Mouse (Mus musculus) kidney, postnatal 0 days (tissue): Measurements from ENCODE around the gene Serf2. TPM values are rescaled to one million over a fixed set of nuclear protein-coding genes. Genes with fewer than 3 reads are reported as not detected.
A peak's percentile ranks its signal among the peaks of the same experiment; 100 is the strongest.
"Not testable (repeated sequence)": the region's sequence is repeated elsewhere in the genome, so short reads cannot be mapped to it uniquely, and the experiment has no call there.

Experiments used
- ATAC-seq: fragments of 200-750 bp; cut with Nextera tagmentation; replicated peaks from 2 replicates; pipeline ENCODE4 v1.8.0; 2017; ENCODE audit warnings: low read depth, moderate number of reproducible peaks, moderate TSS enrichment, moderate library complexity; ENCODE audit not compliant: low FRiP score
- DNase-seq: peaks from one replicate; pipeline ENCODE4 v3.0.0-alpha.2; 2016; ENCODE audit warnings: low spot score
- H3K27ac ChIP-seq: fragments of 300-500 bp; sonication (generic); 2 replicates; pipeline ENCODE4 v1.5.1; 2014; ENCODE audit warnings: mild to moderate bottlenecking
- H3K27me3 ChIP-seq: fragments of 300-500 bp; sonication (generic); 2 replicates; pipeline ENCODE4 v1.6.1; 2014; ENCODE audit warnings: low read length, mixed read lengths; ENCODE audit not compliant: insufficient read depth
- H3K36me3 ChIP-seq: fragments of 300-500 bp; sonication (generic); 2 replicates; pipeline ENCODE4 v1.6.1; 2014; ENCODE audit warnings: low read length, mixed read lengths; ENCODE audit not compliant: insufficient read depth
- H3K4me1 ChIP-seq: fragments of 300-500 bp; sonication (generic); replicated peaks from 2 replicates; pipeline ENCODE4 v1.6.1; 2014; ENCODE audit warnings: antibody characterized with exemption, low read length, mixed read lengths; ENCODE audit not compliant: insufficient read depth
- H3K4me2 ChIP-seq: fragments of 300-500 bp; sonication (generic); 2 replicates; pipeline ENCODE4 v1.6.1; 2014; ENCODE audit warnings: mild to moderate bottlenecking, low read length, moderate library complexity, mixed read lengths
- H3K4me3 ChIP-seq: fragments of 300-500 bp; sonication (generic); replicated peaks from 2 replicates; pipeline ENCODE4 v1.5.1; 2014; ENCODE audit warnings: low read depth, low read length
- H3K9ac ChIP-seq: fragments of 300-500 bp; sonication (generic); 2 replicates; pipeline ENCODE4 v1.6.1; 2014; ENCODE audit warnings: low read depth, low read length
- H3K9me3 ChIP-seq: fragments of 300-500 bp; sonication (generic); replicated peaks from 2 replicates; pipeline ENCODE4 v1.6.1; 2016; ENCODE audit warnings: low read length, inconsistent platforms, mixed read lengths
- CTCF ChIP-seq: IDR thresholded peaks from 2 replicates; pipeline ENCODE4 v1.5.1; 2016; ENCODE audit warnings: antibody characterized with exemption, low read depth, mild to moderate bottlenecking, moderate library complexity
- WGBS: fragments of 180-500 bp; shearing (Covaris S2); extraction: QIAGEN DNeasy Blood & Tissue Kit; methylation state at CpG from one replicate; pipeline ENCODE4 v1.1.7; 2014; 5-methylcytosine and 5-hydroxymethylcytosine counted together
- polyA plus RNA-seq: library from polyadenylated mRNA; unstranded; fragments of >200 nt; fragmentation: Nextera tagmentation; extraction: Ambion mirVana; gene quantifications from 2 replicates; pipeline ENCODE4 v1.2.1, GENCODE M21; 2015

Serf2 gene
- polyA plus RNA-seq, 1 experiment from 2014 or later = 520 TPM

GRCm38 (mm10) chr2:121477491-121478266, 28.7 kb downstream of the Serf2 start:
- TF ChIP-seq CTCF = no peak
- Histone ChIP-seq H3K36me3 (no peaks in the 10 kb centered on the region), H3K9ac (no peak overlapping the region), H3K27me3 (no peaks in the 10 kb centered on the region), H3K9me3 (no peaks in the 10 kb centered on the region), H3K4me3 (no peak overlapping the region), H3K4me1 (no peaks in the 10 kb centered on the region), H3K27ac (no peak overlapping the region), H3K4me2 (no peak overlapping the region)
- no peak for ATAC-seq
- DNase-seq = no peak
- 82% methylated on average over 3 of the region's 3 CpGs for WGBS

GRCm38 (mm10) chr2:121480498-121480897, 31.5 kb downstream of the Serf2 start:
- Histone ChIP-seq H3K4me1 (no peaks in the 10 kb centered on the region), H3K27ac (no peak overlapping the region), H3K27me3 (no peaks in the 10 kb centered on the region), H3K36me3 (no peaks in the 10 kb centered on the region), H3K9me3 (no peaks in the 10 kb centered on the region), H3K9ac (no peak overlapping the region), H3K4me3 (no peak overlapping the region), H3K4me2 (no peak overlapping the region)
- peak; percentile 61 for TF ChIP-seq CTCF
- 57% methylated on average over 3 of the region's 3 CpGs for WGBS
- peak; percentile 31 for DNase-seq
- no peak for ATAC-seq

- not testable (repeated sequence) for H3K27ac ChIP-seq, H3K4me3 ChIP-seq, H3K9me3 ChIP-seq, DNase-seq, H3K4me2 ChIP-seq, H3K36me3 ChIP-seq, H3K9ac ChIP-seq, H3K27me3 ChIP-seq, H3K4me1 ChIP-seq, ATAC-seq
- 87% methylated on average over 13 of the region's 13 CpGs for WGBS
Observed at GRCm38 (mm10) chr2:121480916-121481315, 31.9 kb downstream of the Serf2 start.

GRCm38 (mm10) chr2:121483576-121483975, 34.6 kb downstream of the Serf2 start:
- no peak overlapping the region for H3K27ac ChIP-seq

GRCm38 (mm10) chr2:121484403-121484802, 35.4 kb downstream of the Serf2 start:
- not testable (repeated sequence) for H3K36me3 ChIP-seq, H3K27me3 ChIP-seq, H3K9ac ChIP-seq, H3K4me1 ChIP-seq, H3K27ac ChIP-seq, DNase-seq, H3K4me3 ChIP-seq, H3K4me2 ChIP-seq, ATAC-seq, H3K9me3 ChIP-seq
- WGBS = 78% methylated on average over 1 of the region's 2 CpGs

More at GRCm38 (mm10) chr2:121483576-121483975, 34.6 kb downstream of the Serf2 start:
- ATAC-seq = no peak
- H3K9me3 ChIP-seq = no peaks in the 10 kb centered on the region
- H3K4me2 ChIP-seq = no peak overlapping the region
- H3K4me1 ChIP-seq = no peaks in the 10 kb centered on the region
- no peaks in the 10 kb centered on the region for H3K27me3 ChIP-seq
- no peak overlapping the region for H3K9ac ChIP-seq
- TF ChIP-seq CTCF = no peak
- 40% methylated on average over 8 of the region's 8 CpGs for WGBS
- no peak for DNase-seq
- H3K36me3 ChIP-seq = no peaks in the 10 kb centered on the region
- no peak overlapping the region for H3K4me3 ChIP-seq

- H3K4me2 ChIP-seq, H3K27me3 ChIP-seq, DNase-seq, ATAC-seq, H3K9ac ChIP-seq, H3K4me1 ChIP-seq, H3K36me3 ChIP-seq, H3K4me3 ChIP-seq, H3K9me3 ChIP-seq, H3K27ac ChIP-seq: not testable (repeated sequence)
- 92% methylated on average over 2 of the region's 6 CpGs for WGBS
Observed at GRCm38 (mm10) chr2:121501550-121501949, 52.6 kb downstream of the Serf2 start.
